Mouse (Mus musculus) midbrain, embryonic 12.5 days (tissue): ENCODE results near the gene Castor1. TPM values are rescaled to one million over a fixed set of nuclear protein-coding genes. Genes with fewer than 3 reads are reported as not detected.

Source experiments
- ATAC-seq: fragments of 200-750 bp; cut with Nextera tagmentation; 2 replicates; pipeline ENCODE4 v1.8.0; 2017; ENCODE audit warnings: low read depth, moderate TSS enrichment, moderate library complexity; ENCODE audit not compliant: low FRiP score
- H3K27ac ChIP-seq: fragments of 300-500 bp; sonication (generic); replicated peaks from 2 replicates; pipeline ENCODE4 v1.5.1; 2016; ENCODE audit warnings: mild to moderate bottlenecking
- H3K27me3 ChIP-seq: fragments of 300-500 bp; sonication (generic); 2 replicates; pipeline ENCODE4 v1.6.1; 2016; ENCODE audit warnings: mild to moderate bottlenecking
- H3K36me3 ChIP-seq: fragments of 300-500 bp; sonication (generic); 2 replicates; pipeline ENCODE4 v1.6.1; 2016
- H3K4me1 ChIP-seq: fragments of 300-500 bp; sonication (generic); 2 replicates; pipeline ENCODE4 v1.6.1; 2016
- H3K4me2 ChIP-seq: fragments of 300-500 bp; sonication (generic); replicated peaks from 2 replicates; pipeline ENCODE4 v1.6.1; 2016; ENCODE audit warnings: mild to moderate bottlenecking, moderate library complexity
- H3K4me3 ChIP-seq: fragments of 300-500 bp; sonication (generic); 2 replicates; pipeline ENCODE4 v1.5.1; 2016; ENCODE audit warnings: mild to moderate bottlenecking
- H3K9ac ChIP-seq: fragments of 300-500 bp; sonication (generic); replicated peaks from 2 replicates; pipeline ENCODE4 v1.6.1; 2016; ENCODE audit warnings: mild to moderate bottlenecking, moderate library complexity
- H3K9me3 ChIP-seq: fragments of 300-500 bp; sonication (generic); 2 replicates; pipeline ENCODE4 v1.6.1; 2016; ENCODE audit warnings: mild to moderate bottlenecking
- WGBS: fragments of 180-500 bp; shearing (Covaris S2); methylation state at CpG from one replicate; pipeline ENCODE4 v1.1.7; 2016; 5-methylcytosine and 5-hydroxymethylcytosine counted together
- polyA plus RNA-seq: library from polyadenylated mRNA; unstranded; fragments of >200 nt; fragmentation: Nextera tagmentation; extraction: Ambion mirVana; gene quantifications from 2 replicates; pipeline ENCODE4 v1.2.1, GENCODE M21; 2016

Castor1 gene
- polyA plus RNA-seq, 1 experiment from 2014 or later = 2.9 TPM

GRCm38 (mm10) chr11:4239691-4240090 lies 21.7 kb downstream of the Castor1 start:
- no peak overlapping the region for H3K27ac ChIP-seq
- ATAC-seq = no peak
- no peaks in the 10 kb centered on the region for H3K36me3 ChIP-seq
- no peaks in the 10 kb centered on the region for H3K27me3 ChIP-seq
- WGBS = 94% methylated on average over 23 of the region's 23 CpGs
- no peak overlapping the region for H3K4me2 ChIP-seq
- H3K4me3 ChIP-seq = no peak overlapping the region
- H3K9me3 ChIP-seq = no peaks in the 10 kb centered on the region
- H3K4me1 ChIP-seq = no peaks in the 10 kb centered on the region; the same call in 1 of the 2 replicates
- no peak overlapping the region for H3K9ac ChIP-seq

GRCm38 (mm10) chr11:4240151-4240550 lies 22.1 kb downstream of the Castor1 start:
- Histone ChIP-seq H3K27me3 (no peaks in the 10 kb centered on the region), H3K4me3 (no peak overlapping the region), H3K27ac (no peak overlapping the region), H3K36me3 (no peaks in the 10 kb centered on the region), H3K9me3 (no peaks in the 10 kb centered on the region), H3K4me2 (no peak overlapping the region), H3K4me1 (no peaks in the 10 kb centered on the region; the same call in 1 of the 2 replicates), H3K9ac (no peak overlapping the region)
- no peak for ATAC-seq
- WGBS = 80% methylated on average over 7 of the region's 7 CpGs

GRCm38 (mm10) chr11:4241180-4241579 lies 23.2 kb downstream of the Castor1 start:
- H3K27me3 ChIP-seq = no peaks in the 10 kb centered on the region
- no peak overlapping the region for H3K4me3 ChIP-seq
- no peaks in the 10 kb centered on the region for H3K9me3 ChIP-seq
- H3K4me1 ChIP-seq = no peaks in the 10 kb centered on the region
- no peak overlapping the region for H3K27ac ChIP-seq
- no peaks in the 10 kb centered on the region for H3K36me3 ChIP-seq
- 86% methylated on average over 4 of the region's 4 CpGs for WGBS
- H3K4me2 ChIP-seq = no peak overlapping the region
- no peak for ATAC-seq
- no peak overlapping the region for H3K9ac ChIP-seq

GRCm38 (mm10) chr11:4246126-4246525 lies 28.1 kb downstream of the Castor1 start:
- Histone ChIP-seq H3K4me1 (no peaks in the 10 kb centered on the region), H3K27me3 (no peaks in the 10 kb centered on the region), H3K27ac (no peak overlapping the region), H3K4me2 (no peak overlapping the region), H3K9me3 (no peaks in the 10 kb centered on the region), H3K4me3 (no peak overlapping the region), H3K36me3 (no peaks in the 10 kb centered on the region), H3K9ac (no peak overlapping the region)
- ATAC-seq = no peak
- WGBS = 73% methylated on average over 6 of the region's 6 CpGs

GRCm38 (mm10) chr11:4246623-4247022 lies 28.6 kb downstream of the Castor1 start:
- no peaks in the 10 kb centered on the region for H3K9me3 ChIP-seq
- no peak overlapping the region for H3K27ac ChIP-seq
- 70% methylated on average over 4 of the region's 4 CpGs for WGBS
- H3K4me3 ChIP-seq = no peak overlapping the region
- H3K4me2 ChIP-seq = no peak overlapping the region
- H3K27me3 ChIP-seq = no peaks in the 10 kb centered on the region
- ATAC-seq = no peak
- no peaks in the 10 kb centered on the region for H3K4me1 ChIP-seq
- H3K9ac ChIP-seq = no peak overlapping the region
- no peaks in the 10 kb centered on the region for H3K36me3 ChIP-seq

GRCm38 (mm10) chr11:4247201-4247959 lies 29.4 kb downstream of the Castor1 start:
- no peak overlapping the region for H3K27ac ChIP-seq
- no peaks in the 10 kb centered on the region for H3K4me1 ChIP-seq
- H3K9ac ChIP-seq = no peak overlapping the region
- H3K9me3 ChIP-seq = no peaks in the 10 kb centered on the region
- ATAC-seq = no peak
- H3K4me2 ChIP-seq = no peak overlapping the region
- no peaks in the 10 kb centered on the region for H3K36me3 ChIP-seq
- 82% methylated on average over 14 of the region's 14 CpGs for WGBS
- H3K27me3 ChIP-seq = no peaks in the 10 kb centered on the region
- no peak overlapping the region for H3K4me3 ChIP-seq

- WGBS = 95% methylated on average over 3 of the region's 3 CpGs
- Histone ChIP-seq H3K4me3 (no peak overlapping the region), H3K27ac (no peak overlapping the region), H3K4me2 (no peak overlapping the region), H3K9ac (no peak overlapping the region), H3K36me3 (no peaks in the 10 kb centered on the region), H3K27me3 (no peaks in the 10 kb centered on the region), H3K4me1 (no peaks in the 10 kb centered on the region), H3K9me3 (no peaks in the 10 kb centered on the region)
- no peak for ATAC-seq
These were observed 31.1 kb downstream of the Castor1 start for GRCm38 (mm10) chr11:4249151-4249550.

- H3K9ac ChIP-seq = no peak overlapping the region
- H3K36me3 ChIP-seq = no peaks in the 10 kb centered on the region
- no peaks in the 10 kb centered on the region for H3K27me3 ChIP-seq
- no peaks in the 10 kb centered on the region for H3K9me3 ChIP-seq
- H3K4me3 ChIP-seq = no peak overlapping the region
- no peaks in the 10 kb centered on the region for H3K4me1 ChIP-seq
- H3K4me2 ChIP-seq = no peak overlapping the region
- 74% methylated on average over 7 of the region's 7 CpGs for WGBS
- no peak for ATAC-seq
- H3K27ac ChIP-seq = no peak overlapping the region
These were observed 32.3 kb downstream of the Castor1 start for GRCm38 (mm10) chr11:4250290-4250689.

- 83% methylated on average over 3 of the region's 3 CpGs for WGBS
- H3K27ac ChIP-seq = no peak overlapping the region
These were observed 33.4 kb downstream of the Castor1 start for GRCm38 (mm10) chr11:4251376-4251775.

GRCm38 (mm10) chr11:4252886-4253285 lies 34.9 kb downstream of the Castor1 start:
- no peak overlapping the region for H3K4me3 ChIP-seq
- no peaks in the 10 kb centered on the region for H3K36me3 ChIP-seq
- WGBS = 59% methylated on average over 2 of the region's 2 CpGs
- no peak overlapping the region for H3K9ac ChIP-seq
- no peak overlapping the region for H3K4me2 ChIP-seq
- no peaks in the 10 kb centered on the region for H3K4me1 ChIP-seq
- H3K27ac ChIP-seq = no peak overlapping the region
- H3K9me3 ChIP-seq = no peaks in the 10 kb centered on the region
- no peak for ATAC-seq
- 0 out of 2 replicates have a peak, but pooled peaks cover 5% of the 10 kb centered on the region for H3K27me3 ChIP-seq

More at GRCm38 (mm10) chr11:4251376-4251775, 33.4 kb downstream of the Castor1 start:
- Histone ChIP-seq H3K9me3 (no peaks in the 10 kb centered on the region), H3K9ac (no peak overlapping the region), H3K4me3 (no peak overlapping the region), H3K36me3 (no peaks in the 10 kb centered on the region), H3K4me2 (no peak overlapping the region), H3K4me1 (no peaks in the 10 kb centered on the region), H3K27me3 (no peaks in the 10 kb centered on the region)
- ATAC-seq = no peak

- no peak within 1 kb of the TSS for H3K4me3 ChIP-seq
- no peaks in the 10 kb centered on the region for H3K9me3 ChIP-seq
- H3K9ac ChIP-seq = no peak within 1 kb of the TSS
- H3K27me3 ChIP-seq = peaks cover 13% of the 10 kb centered on the region; the same call in 1 of the 2 replicates
- no peak for ATAC-seq
- H3K4me1 ChIP-seq = peaks cover 13% of the 10 kb centered on the region; the same call in 1 of the 2 replicates
- H3K36me3 ChIP-seq = no peaks in the 10 kb centered on the region
- 64% methylated on average over 11 of the region's 11 CpGs for WGBS
- H3K4me2 ChIP-seq = no peak within 1 kb of the TSS
- H3K27ac ChIP-seq = no peak within 1 kb of the TSS
These were observed 39.0 kb downstream of the Castor1 start, which contains the start of gene Lif for GRCm38 (mm10) chr11:4256846-4257607. Gene Lif, plus strand, starts transcription at chr11:4257557.

GRCm38 (mm10) chr11:4257756-4258155 lies 39.7 kb downstream of the Castor1 start:
- ATAC-seq = no peak
- H3K36me3 ChIP-seq = no peaks in the 10 kb centered on the region
- H3K27ac ChIP-seq = no peak overlapping the region
- no peaks in the 10 kb centered on the region for H3K9me3 ChIP-seq
- H3K4me2 ChIP-seq = no peak overlapping the region
- H3K27me3 ChIP-seq = peaks cover 18% of the 10 kb centered on the region; the same call in 1 of the 2 replicates
- H3K4me1 ChIP-seq = peaks cover 16% of the 10 kb centered on the region; the same call in 1 of the 2 replicates
- WGBS = 52% methylated on average over 5 of the region's 5 CpGs
- H3K9ac ChIP-seq = no peak overlapping the region
- no peak overlapping the region for H3K4me3 ChIP-seq
